Mouse (Mus musculus) right cerebral cortex, postnatal 10 days (tissue): ENCODE data around the gene Igfbp7.

Experiments used
- DNase-seq, 2 experiments: peaks; one replicate each; pipeline ENCODE4 v3.0.0; 2021; ENCODE audit warnings: low spot score in 2 of 2

The Igfbp7 gene

GRCm38 (mm10) chr5:77405455-77406057 is 2.3 kb downstream of the Igfbp7 start:
- DNase-seq = no peak

DNA sequence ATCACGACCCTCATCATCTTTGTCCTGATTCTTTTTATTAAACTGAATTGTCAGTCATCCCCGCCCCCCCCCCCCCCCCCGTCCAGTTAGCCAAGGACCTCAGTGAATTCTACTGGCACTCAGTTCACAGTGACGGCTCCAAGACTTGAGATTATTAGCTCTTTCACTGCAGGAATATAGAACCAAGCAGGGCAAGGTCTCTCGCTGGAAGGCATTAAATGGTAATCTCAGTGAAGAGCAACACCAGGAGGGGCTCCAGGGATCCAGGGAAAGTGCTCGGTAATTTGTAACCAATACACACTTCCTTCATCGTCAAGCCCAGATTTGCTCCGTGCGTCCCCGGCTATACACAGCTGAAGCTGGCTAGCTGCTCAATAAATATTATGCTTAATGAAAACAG is 2.9 kb downstream of the Igfbp7 start:
- DNase-seq = no peak

GRCm38 (mm10) chr5:77402901-77403300 is 4.9 kb downstream of the Igfbp7 start:
- DNase-seq = no peak

DNA sequence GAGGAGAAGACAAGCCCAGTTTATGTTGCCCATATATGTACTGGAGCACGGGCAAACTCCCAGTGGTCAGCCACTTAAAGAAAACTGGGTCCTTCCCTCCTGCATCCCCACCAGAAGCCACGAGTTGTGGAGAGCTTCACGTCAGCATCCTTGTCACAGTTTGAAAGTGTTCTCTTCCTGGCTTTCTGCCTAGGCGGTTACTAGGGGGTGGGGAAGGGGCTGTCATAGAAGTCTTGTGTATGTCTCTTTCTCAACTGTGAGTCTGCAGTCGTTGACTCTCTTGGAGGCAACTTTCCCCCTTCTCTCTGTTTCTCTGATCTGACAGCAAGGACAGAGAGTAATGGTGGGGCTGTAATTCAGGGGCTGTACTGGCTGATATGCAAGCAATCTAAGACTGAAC is 5.7 kb downstream of the Igfbp7 start:
- DNase-seq = no peak

DNA sequence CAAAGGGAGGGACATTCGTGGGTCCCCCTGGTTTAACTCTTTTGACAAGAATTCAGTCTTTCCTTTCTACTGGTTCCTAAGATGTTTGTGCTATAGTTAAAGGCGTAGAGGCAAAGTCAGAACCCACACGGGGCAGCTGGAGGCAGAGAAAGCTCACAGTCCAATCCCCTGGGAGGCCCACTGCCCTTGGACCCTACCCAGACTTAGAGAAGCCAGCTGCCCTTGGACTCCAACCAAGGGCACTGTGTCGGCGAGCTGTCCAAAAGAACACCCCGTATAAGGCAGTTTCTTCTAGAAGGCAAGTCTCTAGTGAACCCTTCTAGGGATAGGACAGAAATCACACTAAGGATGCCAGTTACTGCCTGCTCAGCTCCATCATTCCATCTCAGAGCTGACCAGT is 7.0 kb downstream of the Igfbp7 start:
- no peak for DNase-seq

- DNase-seq = no peak
Measured at GRCm38 (mm10) chr5:77400151-77400550, 7.7 kb downstream of the Igfbp7 start.

GRCm38 (mm10) chr5:77399076-77399475 is 8.8 kb downstream of the Igfbp7 start:
- DNase-seq = no peak

GRCm38 (mm10) chr5:77398285-77399057 is 9.4 kb downstream of the Igfbp7 start:
- DNase-seq = no peak

- DNase-seq = peak; percentile 32 to 49
Measured at GRCm38 (mm10) chr5:77393990-77394618, 13.7 kb downstream of the Igfbp7 start.

DNA sequence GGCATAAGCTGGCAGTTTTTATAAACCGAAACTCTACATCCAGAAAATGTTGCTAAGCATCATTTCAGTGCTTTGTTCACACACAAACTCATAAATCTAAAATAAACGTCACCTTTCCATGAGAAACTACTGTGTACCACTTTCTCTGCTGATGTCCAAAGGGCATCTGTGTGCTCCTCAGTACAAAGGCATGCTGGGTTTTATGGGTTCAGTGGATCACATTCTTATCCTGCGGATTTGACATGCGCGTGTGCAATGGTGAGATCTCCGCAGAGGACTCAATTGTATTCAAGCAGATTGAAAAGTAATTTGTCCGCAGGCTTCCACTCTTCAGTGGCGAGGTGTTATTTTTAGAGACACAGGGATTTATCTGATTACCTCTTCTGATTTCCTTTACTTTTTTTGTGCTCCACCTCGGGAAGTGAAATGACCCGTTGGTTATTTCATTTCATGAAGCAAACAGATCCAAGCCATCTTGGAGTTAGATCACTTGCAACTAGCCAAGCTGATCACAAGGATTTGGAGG is 14.7 kb downstream of the Igfbp7 start:
- DNase-seq = no peak

DNA sequence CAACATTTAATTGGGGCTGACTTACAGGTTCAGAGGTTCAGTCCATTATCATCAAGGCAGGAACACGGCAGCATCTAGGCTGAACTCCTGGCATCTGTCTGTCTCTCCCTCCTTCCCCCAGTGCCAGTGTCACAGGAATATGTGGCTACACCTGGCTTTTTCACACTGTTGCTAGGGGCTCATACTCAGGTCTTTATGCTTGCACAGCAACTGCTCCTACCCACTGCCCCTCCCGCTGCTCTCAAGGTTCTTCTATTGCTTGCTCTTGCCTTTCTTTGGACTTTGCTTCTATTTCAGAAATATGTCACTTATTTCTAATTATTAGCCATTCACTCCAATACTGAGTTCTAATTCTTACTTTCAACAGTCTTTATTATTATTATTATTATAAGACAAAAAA is 17.6 kb downstream of the Igfbp7 start:
- no peak for DNase-seq

- DNase-seq = no peak
Measured at GRCm38 (mm10) chr5:77388359-77388758, 19.5 kb downstream of the Igfbp7 start.

GRCm38 (mm10) chr5:77387414-77387704 is 20.5 kb downstream of the Igfbp7 start:
- DNase-seq = no peak

DNA sequence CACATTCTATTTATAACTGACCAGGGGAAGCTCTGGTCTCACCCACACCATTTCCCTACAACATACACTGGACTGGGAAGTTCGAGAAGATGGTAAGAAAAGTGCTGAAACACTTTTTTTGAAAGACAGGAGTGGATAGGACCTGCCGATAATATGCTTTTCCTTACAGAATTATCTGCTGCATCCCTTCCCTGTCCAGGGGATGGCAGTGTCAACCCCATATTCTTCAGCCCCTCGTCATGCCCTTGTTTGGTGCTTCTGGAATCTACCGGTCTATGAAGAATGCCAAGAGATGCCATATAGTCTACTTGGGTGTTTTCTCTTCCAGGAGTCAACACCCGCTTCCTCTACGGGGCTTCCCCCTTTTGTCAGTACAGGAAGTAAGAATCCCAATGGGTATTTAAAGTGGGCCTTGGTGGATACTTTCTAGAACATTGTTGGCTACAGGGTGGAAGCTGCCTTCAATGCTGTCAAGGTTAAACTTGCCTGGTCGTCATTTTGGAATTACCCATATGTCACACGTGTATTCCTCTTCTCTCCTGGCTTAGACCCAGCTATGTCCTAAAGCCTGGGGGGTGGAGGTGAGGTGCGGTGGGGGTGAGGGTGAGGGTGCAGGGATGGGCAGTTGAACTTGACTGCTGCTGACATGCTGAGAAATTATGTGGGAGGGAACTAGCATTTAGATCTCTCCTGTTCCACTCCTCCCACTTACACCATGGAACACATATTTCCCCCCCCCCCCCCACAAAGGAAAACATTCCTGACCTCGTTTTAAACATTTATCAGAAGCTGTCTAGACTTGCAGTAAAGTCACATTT is 21.0 kb downstream of the Igfbp7 start:
- no peak for DNase-seq

DNA sequence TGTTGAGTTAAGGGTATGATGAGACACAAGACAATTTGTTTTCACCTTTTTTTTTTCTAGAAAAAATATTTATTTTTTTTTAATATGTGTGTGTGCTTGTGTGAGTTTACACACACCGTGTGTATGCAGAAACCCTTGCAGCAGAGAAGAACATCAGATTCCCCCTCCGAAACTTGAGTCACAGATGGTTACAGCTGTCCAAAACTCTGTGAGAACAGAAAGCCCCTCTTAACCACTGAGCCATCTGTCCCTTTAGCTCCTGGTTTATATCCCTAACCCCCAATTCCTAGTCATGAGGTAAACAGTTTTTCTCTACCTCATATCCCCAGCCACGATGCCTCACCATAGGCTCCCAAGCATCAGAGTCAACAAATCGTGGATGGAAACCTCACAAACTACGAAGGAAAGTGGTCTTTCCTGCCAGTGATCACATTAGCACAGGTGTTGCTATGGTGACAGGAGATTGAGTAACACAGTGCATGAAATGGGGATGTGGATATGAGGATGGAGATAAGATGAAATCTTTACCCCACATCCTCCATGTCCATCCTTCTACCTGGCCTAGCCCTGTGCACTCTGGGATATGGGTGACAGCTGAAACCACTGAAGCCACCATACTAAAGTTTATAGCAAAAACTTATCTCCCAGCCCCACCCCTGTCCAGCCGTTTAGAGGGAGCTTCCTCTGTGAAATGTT is 21.8 kb downstream of the Igfbp7 start:
- DNase-seq = no peak

GRCm38 (mm10) chr5:77385221-77385620 is 22.6 kb downstream of the Igfbp7 start:
- no peak for DNase-seq

DNA sequence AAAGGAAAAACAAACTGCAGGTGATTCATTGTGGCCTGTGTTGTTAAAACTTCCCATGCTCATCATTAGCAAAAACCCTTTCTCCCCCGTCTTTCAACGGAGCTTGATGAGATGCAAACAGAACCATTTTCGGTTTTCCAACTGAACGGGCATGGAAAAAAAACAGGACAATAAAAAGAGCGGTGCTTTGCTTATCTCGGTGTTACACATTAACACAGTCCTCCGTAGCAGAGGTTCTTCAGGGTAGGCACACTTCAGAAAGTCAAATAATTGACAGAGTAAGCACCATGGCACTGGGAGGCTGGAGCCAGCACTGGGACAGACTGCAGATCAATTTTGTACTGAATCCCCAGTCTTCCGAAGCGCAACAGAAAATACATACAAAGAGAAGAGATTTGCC is 23.1 kb downstream of the Igfbp7 start:
- no peak for DNase-seq

- DNase-seq = no peak
Measured at GRCm38 (mm10) chr5:77383799-77384554, 23.9 kb downstream of the Igfbp7 start.

DNA sequence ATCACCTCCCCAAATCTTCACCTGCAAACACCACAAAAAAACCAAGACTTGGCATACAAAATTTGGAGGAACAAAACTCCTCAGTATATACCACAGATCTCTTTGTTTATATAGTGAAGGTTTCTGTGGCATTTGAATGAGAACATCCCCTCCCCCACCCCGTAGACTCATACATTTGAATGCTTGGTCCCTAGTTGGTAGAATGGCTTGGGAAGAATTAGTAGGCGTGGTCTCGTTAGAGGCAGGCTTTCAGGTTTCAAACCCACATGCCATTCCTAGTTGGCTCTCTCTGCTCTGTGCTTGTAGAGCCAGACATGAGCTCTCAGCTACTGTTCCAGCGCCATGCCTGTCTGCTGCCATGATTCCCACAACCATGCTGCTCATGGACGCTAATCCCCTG is 26.2 kb downstream of the Igfbp7 start:
- no peak for DNase-seq

DNA sequence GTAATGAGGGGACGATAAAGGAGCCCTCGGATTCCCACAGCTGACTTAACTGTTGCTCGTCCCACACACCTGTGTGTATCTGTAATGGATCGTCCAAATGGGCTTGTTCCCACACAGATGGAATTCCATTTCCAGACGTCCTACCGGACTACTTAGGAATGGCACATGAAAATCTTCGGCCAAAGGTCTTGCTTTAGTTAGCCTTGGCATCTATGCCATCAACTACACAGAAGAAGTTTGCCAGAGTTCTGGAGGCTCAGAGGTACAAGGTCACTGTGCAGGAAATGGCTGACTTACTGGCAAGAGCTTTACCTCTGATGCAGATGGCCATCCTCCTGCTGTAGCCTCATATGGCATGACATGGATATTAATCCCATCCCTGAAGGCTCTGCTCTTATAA is 26.6 kb downstream of the Igfbp7 start:
- no peak for DNase-seq
